Mouse (Mus musculus): Measurements from ENCODE around the gene Ptprd. TPM values are rescaled to one million over a fixed set of nuclear protein-coding genes. Genes with fewer than 3 reads are reported as not detected.
A peak's percentile ranks its signal among the peaks of the same experiment; 100 is the strongest.

The Ptprd gene
- polyA plus RNA-seq, 1 experiment from 2014 or later: 14.5 TPM

DNA sequence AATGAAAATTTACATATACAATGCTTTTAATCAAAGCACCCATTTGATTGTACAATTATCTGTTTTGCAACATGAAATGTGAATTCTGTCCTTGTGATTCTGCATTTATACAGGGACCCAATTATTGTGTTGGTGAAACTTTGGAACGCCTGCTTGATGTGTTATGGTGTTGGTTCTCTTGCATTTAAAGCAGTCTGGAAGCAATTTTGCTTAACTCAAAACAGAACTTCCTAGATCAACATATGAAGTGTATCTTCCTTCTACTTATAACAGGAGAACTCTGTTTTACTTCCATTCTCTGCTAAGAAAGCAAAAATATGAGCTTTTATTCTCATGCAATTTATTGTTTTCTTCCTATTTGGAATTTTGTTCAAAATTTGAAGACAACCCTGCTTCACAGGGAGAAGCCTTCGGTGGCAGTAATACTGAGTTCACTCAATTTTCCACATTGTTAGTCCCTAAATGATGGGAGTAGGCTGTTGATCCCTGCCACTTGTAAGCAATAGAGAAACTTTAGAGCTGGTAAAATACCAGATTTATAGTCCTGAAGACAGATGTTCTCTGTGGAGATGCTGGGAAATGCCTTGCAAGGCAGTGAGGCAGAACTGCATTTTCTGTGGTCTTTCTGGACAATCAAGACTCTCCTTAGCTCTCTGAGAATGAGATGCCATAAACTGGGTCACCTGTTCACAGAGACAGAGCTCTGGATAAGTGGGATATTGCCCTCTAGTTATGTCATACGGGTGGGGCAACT lies 1234.5 kb downstream of the Ptprd start:
- no peak overlapping the region for H3K4me2 ChIP-seq (ENCODE audit: low read length)
- no peaks in the 10 kb centered on the region for H3K4me1 ChIP-seq (replicated peaks; ENCODE audit: insufficient read depth, low read length)
- peak; percentile 77 for DNase-seq (ENCODE audit: low spot score)
- no peaks in the 10 kb centered on the region for H3K36me3 ChIP-seq (ENCODE audit: insufficient read depth, low read length)
- no peaks in the 10 kb centered on the region for H3K9me3 ChIP-seq (replicated peaks; ENCODE audit: low read length)
- H3K4me3 ChIP-seq (replicated peaks; ENCODE audit: low read depth, low read length): no peak overlapping the region
- no peaks in the 10 kb centered on the region for H3K27me3 ChIP-seq (ENCODE audit: insufficient read depth, low read length)
- no peak for TF ChIP-seq CTCF (IDR thresholded peaks at IDR 0.05; ENCODE audit: low read depth)
- 37% methylated on average over 3 of the region's 3 CpGs for WGBS
- H3K27ac ChIP-seq: no peak overlapping the region
- no peak overlapping the region for H3K9ac ChIP-seq (ENCODE audit: low read depth, low read length)
- ATAC-seq (replicated peaks; ENCODE audit: low FRiP score, low read depth): no peak

GRCm38 (mm10) chr4:76948251-76948650 lies 1263.5 kb downstream of the Ptprd start:
- Histone ChIP-seq H3K4me2 (ENCODE audit: low read length) (no peak overlapping the region), H3K36me3 (ENCODE audit: insufficient read depth, low read length) (no peaks in the 10 kb centered on the region), H3K9me3 (replicated peaks; ENCODE audit: low read length) (no peaks in the 10 kb centered on the region), H3K4me3 (replicated peaks; ENCODE audit: low read depth, low read length) (no peak overlapping the region), H3K4me1 (replicated peaks; ENCODE audit: insufficient read depth, low read length) (no peaks in the 10 kb centered on the region), H3K27ac (no peak overlapping the region), H3K9ac (ENCODE audit: low read depth, low read length) (no peak overlapping the region), H3K27me3 (ENCODE audit: insufficient read depth, low read length) (no peaks in the 10 kb centered on the region)
- 45% methylated on average over 3 of the region's 3 CpGs for WGBS
- TF ChIP-seq CTCF (IDR thresholded peaks at IDR 0.05; ENCODE audit: low read depth): peak; percentile 78
- DNase-seq (ENCODE audit: low spot score) (peak; percentile 76), ATAC-seq (replicated peaks; ENCODE audit: low FRiP score, low read depth) (no peak)

- no peak for TF ChIP-seq CTCF (IDR thresholded peaks at IDR 0.05; ENCODE audit: low read depth)
- Histone ChIP-seq H3K4me2 (ENCODE audit: low read length) (no peak overlapping the region), H3K4me3 (replicated peaks; ENCODE audit: low read depth, low read length) (no peak overlapping the region), H3K9ac (ENCODE audit: low read depth, low read length) (no peak overlapping the region), H3K27ac (no peak overlapping the region), H3K27me3 (ENCODE audit: insufficient read depth, low read length) (no peaks in the 10 kb centered on the region), H3K9me3 (replicated peaks; ENCODE audit: low read length) (no peaks in the 10 kb centered on the region), H3K4me1 (replicated peaks; ENCODE audit: insufficient read depth, low read length) (no peaks in the 10 kb centered on the region), H3K36me3 (ENCODE audit: insufficient read depth, low read length) (no peaks in the 10 kb centered on the region)
- DNase-seq (ENCODE audit: low spot score) (no peak), ATAC-seq (replicated peaks; ENCODE audit: low FRiP score, low read depth) (no peak)
- WGBS: 72% methylated on average over 6 of the region's 6 CpGs
Observed at GRCm38 (mm10) chr4:76941382-76942360, 1270.1 kb downstream of the Ptprd start.

DNA sequence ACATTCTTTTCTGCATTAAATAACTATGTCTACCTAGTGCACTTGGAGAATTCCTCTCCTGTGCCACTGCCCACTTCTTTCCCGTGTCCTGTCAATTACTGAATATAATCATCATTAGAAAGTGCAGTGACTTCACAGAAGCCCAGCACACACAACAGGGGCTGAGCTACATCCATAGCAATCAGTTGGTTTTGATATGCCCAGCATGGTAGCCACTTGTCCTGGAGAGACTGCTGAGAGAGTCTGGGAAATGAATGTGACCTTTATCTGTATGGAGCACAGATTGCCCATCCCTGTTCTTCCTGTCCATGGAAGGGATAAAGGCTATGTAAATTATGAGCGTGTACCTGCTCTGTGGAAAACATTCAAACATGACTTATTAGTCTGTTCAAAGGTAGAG lies 1280.2 kb downstream of the Ptprd start:
- no peak for DNase-seq (ENCODE audit: low spot score)
- no peak for TF ChIP-seq CTCF (IDR thresholded peaks at IDR 0.05; ENCODE audit: low read depth)
- Histone ChIP-seq H3K4me1 (replicated peaks; ENCODE audit: insufficient read depth, low read length) (no peaks in the 10 kb centered on the region), H3K27ac (no peak overlapping the region), H3K9ac (ENCODE audit: low read depth, low read length) (no peak overlapping the region), H3K9me3 (replicated peaks; ENCODE audit: low read length) (no peaks in the 10 kb centered on the region), H3K4me2 (ENCODE audit: low read length) (no peak overlapping the region), H3K27me3 (ENCODE audit: insufficient read depth, low read length) (no peaks in the 10 kb centered on the region), H3K36me3 (ENCODE audit: insufficient read depth, low read length) (no peaks in the 10 kb centered on the region), H3K4me3 (replicated peaks; ENCODE audit: low read depth, low read length) (no peak overlapping the region)
- WGBS: 77% methylated on average over 2 of the region's 2 CpGs
- ATAC-seq (replicated peaks; ENCODE audit: low FRiP score, low read depth): no peak

GRCm38 (mm10) chr4:76913532-76914150 lies 1298.1 kb downstream of the Ptprd start:
- DNase-seq (ENCODE audit: low spot score) (no peak), ATAC-seq (replicated peaks; ENCODE audit: low FRiP score, low read depth) (no peak)
- no peaks in the 10 kb centered on the region for H3K4me1 ChIP-seq (replicated peaks; ENCODE audit: insufficient read depth, low read length)
- TF ChIP-seq CTCF (IDR thresholded peaks at IDR 0.05; ENCODE audit: low read depth): no peak
- H3K9me3 ChIP-seq (replicated peaks; ENCODE audit: low read length): no peaks in the 10 kb centered on the region
- no peak overlapping the region for H3K27ac ChIP-seq
- WGBS: 58% methylated on average over 5 of the region's 5 CpGs
- H3K27me3 ChIP-seq (ENCODE audit: insufficient read depth, low read length): no peaks in the 10 kb centered on the region
- no peak overlapping the region for H3K4me2 ChIP-seq (ENCODE audit: low read length)
- H3K9ac ChIP-seq (ENCODE audit: low read depth, low read length): no peak overlapping the region
- H3K4me3 ChIP-seq (replicated peaks; ENCODE audit: low read depth, low read length): no peak overlapping the region
- no peaks in the 10 kb centered on the region for H3K36me3 ChIP-seq (ENCODE audit: insufficient read depth, low read length)

DNA sequence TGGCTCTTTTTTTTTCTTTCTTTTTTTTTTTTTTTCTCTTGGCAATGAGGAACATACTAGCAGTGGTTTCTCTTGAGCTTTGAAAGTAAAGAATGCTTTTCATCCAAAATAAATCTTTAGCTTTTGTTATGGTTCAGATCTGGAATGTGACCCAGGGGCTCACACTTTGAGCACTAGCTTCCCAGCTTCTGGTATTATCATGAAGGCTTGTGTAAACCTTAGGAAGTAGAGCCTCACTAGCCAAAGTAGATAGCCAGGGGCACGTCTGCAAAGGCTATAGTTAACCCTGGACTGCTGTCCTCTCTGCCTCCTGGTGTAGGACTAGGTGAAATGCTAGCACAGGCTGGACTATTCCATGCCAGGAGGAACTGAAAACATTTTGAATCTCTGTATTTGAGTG lies 1310.1 kb downstream of the Ptprd start:
- Histone ChIP-seq H3K36me3 (ENCODE audit: insufficient read depth, low read length) (no peaks in the 10 kb centered on the region), H3K9ac (ENCODE audit: low read depth, low read length) (no peak overlapping the region), H3K4me3 (replicated peaks; ENCODE audit: low read depth, low read length) (no peak overlapping the region), H3K4me1 (replicated peaks; ENCODE audit: insufficient read depth, low read length) (no peaks in the 10 kb centered on the region), H3K27ac (no peak overlapping the region), H3K9me3 (replicated peaks; ENCODE audit: low read length) (no peaks in the 10 kb centered on the region), H3K4me2 (ENCODE audit: low read length) (no peak overlapping the region), H3K27me3 (ENCODE audit: insufficient read depth, low read length) (no peaks in the 10 kb centered on the region)
- peak; percentile 8; the same call in 1 of the 2 replicates for TF ChIP-seq CTCF (IDR thresholded peaks at IDR 0.05; ENCODE audit: low read depth)
- ATAC-seq (replicated peaks; ENCODE audit: low FRiP score, low read depth) (no peak; the same call in 1 of the 2 replicates), DNase-seq (ENCODE audit: low spot score) (peak; percentile 71)
- 29% methylated on average over 1 of the region's 1 CpGs for WGBS
